Mouse (Mus musculus): ENCODE measurements around the gene Hoxa10. TPM values are rescaled to one million over a fixed set of nuclear protein-coding genes. Genes with fewer than 3 reads are reported as not detected.
A peak's percentile ranks its signal among the peaks of the same experiment; 100 is the strongest.

Gene Hoxa10
- polyA plus RNA-seq, 1 experiment: 18.2 TPM

- H3K4me3 ChIP-seq (ENCODE audit: insufficient read depth, low read length): peak overlapping the region; percentile 46; the same call in 1 of the 2 replicates
- TF ChIP-seq CTCF (IDR thresholded peaks at IDR 0.05; ENCODE audit: borderline replicate concordance, insufficient read depth, low read length): no peak
- no peak for TF ChIP-seq POLR2A (IDR thresholded peaks at IDR 0.05; ENCODE audit: low read depth, low read length)
- no peaks in the 10 kb centered on the region for H3K4me1 ChIP-seq (ENCODE audit: control insufficient read depth, insufficient read depth, low read length)
- H3K27ac ChIP-seq (ENCODE audit: insufficient read depth, low read length): no peak overlapping the region
These were observed 6.3 kb upstream of the Hoxa10 start for GRCm38 (mm10) chr6:52246916-52247315.

GRCm38 (mm10) chr6:52246403-52246803 lies 5.7 kb upstream of the Hoxa10 start:
- H3K27ac ChIP-seq (ENCODE audit: insufficient read depth, low read length): 0 out of 2 replicates have a peak overlapping the region, but pooled peaks have one; percentile 30
- TF ChIP-seq CTCF (IDR thresholded peaks at IDR 0.05; ENCODE audit: borderline replicate concordance, insufficient read depth, low read length) (no peak), POLR2A (IDR thresholded peaks at IDR 0.05; ENCODE audit: low read depth, low read length) (no peak)
- peak overlapping the region; percentile 46 for H3K4me3 ChIP-seq (ENCODE audit: insufficient read depth, low read length)
- H3K4me1 ChIP-seq (ENCODE audit: control insufficient read depth, insufficient read depth, low read length): no peaks in the 10 kb centered on the region

GRCm38 (mm10) chr6:52245757-52246142 lies 5.1 kb upstream of the Hoxa10 start, which contains the start of gene Hoxa11:
Hoxa11 (minus strand) TSS chr6:52245810.
- TF ChIP-seq CTCF (IDR thresholded peaks at IDR 0.05; ENCODE audit: borderline replicate concordance, insufficient read depth, low read length) (no peak), POLR2A (IDR thresholded peaks at IDR 0.05; ENCODE audit: low read depth, low read length) (peak; percentile 67)
- Histone ChIP-seq H3K4me1 (ENCODE audit: control insufficient read depth, insufficient read depth, low read length) (no peaks in the 10 kb centered on the region), H3K27ac (ENCODE audit: insufficient read depth, low read length) (peak within 1 kb of the TSS; percentile 47), H3K4me3 (ENCODE audit: insufficient read depth, low read length) (peak within 1 kb of the TSS; percentile 46)

- Histone ChIP-seq H3K27ac (ENCODE audit: insufficient read depth, low read length) (peak overlapping the region; percentile 47), H3K4me1 (ENCODE audit: control insufficient read depth, insufficient read depth, low read length) (no peaks in the 10 kb centered on the region), H3K4me3 (ENCODE audit: insufficient read depth, low read length) (peak overlapping the region; percentile 46)
- no peak; the same call in 1 of the 2 replicates for TF ChIP-seq POLR2A (IDR thresholded peaks at IDR 0.05; ENCODE audit: low read depth, low read length)
- no peak for TF ChIP-seq CTCF (IDR thresholded peaks at IDR 0.05; ENCODE audit: borderline replicate concordance, insufficient read depth, low read length)
These were observed 4.5 kb upstream of the Hoxa10 start for GRCm38 (mm10) chr6:52245040-52245756.

- Histone ChIP-seq H3K4me1 (ENCODE audit: control insufficient read depth, insufficient read depth, low read length) (no peaks in the 10 kb centered on the region), H3K4me3 (ENCODE audit: insufficient read depth, low read length) (peak overlapping the region; percentile 46), H3K27ac (ENCODE audit: insufficient read depth, low read length) (no peak overlapping the region)
- TF ChIP-seq POLR2A (IDR thresholded peaks at IDR 0.05; ENCODE audit: low read depth, low read length): no peak
- TF ChIP-seq CTCF (IDR thresholded peaks at IDR 0.05; ENCODE audit: borderline replicate concordance, insufficient read depth, low read length): no peak
These were observed 3.9 kb upstream of the Hoxa10 start for GRCm38 (mm10) chr6:52244471-52245039.

GRCm38 (mm10) chr6:52243681-52244121 lies 3.0 kb upstream of the Hoxa10 start:
- peak overlapping the region; percentile 40 for H3K4me3 ChIP-seq (ENCODE audit: insufficient read depth, low read length)
- 0 out of 2 replicates have a peak overlapping the region, but pooled peaks have one; percentile 10 for H3K27ac ChIP-seq (ENCODE audit: insufficient read depth, low read length)
- TF ChIP-seq CTCF (IDR thresholded peaks at IDR 0.05; ENCODE audit: borderline replicate concordance, insufficient read depth, low read length) (no peak), POLR2A (IDR thresholded peaks at IDR 0.05; ENCODE audit: low read depth, low read length) (no peak)
- H3K4me1 ChIP-seq (ENCODE audit: control insufficient read depth, insufficient read depth, low read length): no peaks in the 10 kb centered on the region

- Histone ChIP-seq H3K4me3 (ENCODE audit: insufficient read depth, low read length) (no peak overlapping the region), H3K4me1 (ENCODE audit: control insufficient read depth, insufficient read depth, low read length) (no peaks in the 10 kb centered on the region), H3K27ac (ENCODE audit: insufficient read depth, low read length) (no peak overlapping the region)
- TF ChIP-seq CTCF (IDR thresholded peaks at IDR 0.05; ENCODE audit: borderline replicate concordance, insufficient read depth, low read length) (no peak), POLR2A (IDR thresholded peaks at IDR 0.05; ENCODE audit: low read depth, low read length) (no peak)
These were observed 2.2 kb upstream of the Hoxa10 start for GRCm38 (mm10) chr6:52242801-52243332.

GRCm38 (mm10) chr6:52241001-52241621 lies 457 bp upstream of the Hoxa10 start:
- no peak overlapping the region for H3K4me3 ChIP-seq (ENCODE audit: insufficient read depth, low read length)
- no peak overlapping the region for H3K27ac ChIP-seq (ENCODE audit: insufficient read depth, low read length)
- TF ChIP-seq CTCF (IDR thresholded peaks at IDR 0.05; ENCODE audit: borderline replicate concordance, insufficient read depth, low read length) (no peak), POLR2A (IDR thresholded peaks at IDR 0.05; ENCODE audit: low read depth, low read length) (no peak)
- no peaks in the 10 kb centered on the region for H3K4me1 ChIP-seq (ENCODE audit: control insufficient read depth, insufficient read depth, low read length)

GRCm38 (mm10) chr6:52239625-52240388 lies 847 bp downstream of the Hoxa10 start:
- Histone ChIP-seq H3K27ac (ENCODE audit: insufficient read depth, low read length) (peak overlapping the region; percentile 34), H3K4me1 (ENCODE audit: control insufficient read depth, insufficient read depth, low read length) (no peaks in the 10 kb centered on the region), H3K4me3 (ENCODE audit: insufficient read depth, low read length) (peak overlapping the region; percentile 43)
- TF ChIP-seq CTCF (IDR thresholded peaks at IDR 0.05; ENCODE audit: borderline replicate concordance, insufficient read depth, low read length) (no peak), POLR2A (IDR thresholded peaks at IDR 0.05; ENCODE audit: low read depth, low read length) (no peak)

Data from embryonic fibroblast, embryonic 13.5 days (primary cell).